Mouse (Mus musculus) embryonic facial prominence, embryonic 15.5 days (tissue): ENCODE results near the gene Gm20388. TPM values are rescaled to one million over a fixed set of nuclear protein-coding genes. Genes with fewer than 3 reads are reported as not detected.
A peak's percentile ranks its signal among the peaks of the same experiment; 100 is the strongest.

Experiments
- ATAC-seq: fragments of 200-750 bp; cut with Nextera tagmentation; 2 replicates; pipeline ENCODE4 v1.8.0; 2017; ENCODE audit warnings: low read depth, moderate TSS enrichment; ENCODE audit not compliant: insufficient number of reproducible peaks, low FRiP score, low TSS enrichment
- H3K27ac ChIP-seq: fragments of 300-500 bp; sonication (generic); replicated peaks from 2 replicates; pipeline ENCODE4 v1.5.1; 2015; ENCODE audit warnings: mild to moderate bottlenecking, inconsistent platforms
- H3K27me3 ChIP-seq: fragments of 300-500 bp; sonication (generic); 2 replicates; pipeline ENCODE4 v1.6.1; 2015; ENCODE audit warnings: inconsistent platforms
- H3K36me3 ChIP-seq: fragments of 300-500 bp; sonication (generic); 2 replicates; pipeline ENCODE4 v1.6.1; 2015; ENCODE audit warnings: mild to moderate bottlenecking, inconsistent platforms
- H3K4me1 ChIP-seq: fragments of 300-500 bp; sonication (generic); 2 replicates; pipeline ENCODE4 v1.6.1; 2015; ENCODE audit warnings: inconsistent platforms
- H3K4me2 ChIP-seq: fragments of 300-500 bp; sonication (generic); replicated peaks from 2 replicates; pipeline ENCODE4 v1.6.1; 2015; ENCODE audit warnings: mild to moderate bottlenecking, inconsistent platforms
- H3K4me3 ChIP-seq: fragments of 300-500 bp; sonication (generic); replicated peaks from 2 replicates; pipeline ENCODE4 v1.5.1; 2015; ENCODE audit warnings: mild to moderate bottlenecking, inconsistent platforms
- H3K9ac ChIP-seq: fragments of 300-500 bp; sonication (generic); 2 replicates; pipeline ENCODE4 v1.6.1; 2015; ENCODE audit warnings: inconsistent platforms
- H3K9me3 ChIP-seq: fragments of 300-500 bp; sonication (generic); replicated peaks from 2 replicates; pipeline ENCODE4 v1.6.1; 2016; ENCODE audit warnings: inconsistent platforms
- WGBS: fragments of 180-500 bp; shearing (Covaris S2); methylation state at CpG from one replicate; pipeline ENCODE4 v1.1.7; 2015; 5-methylcytosine and 5-hydroxymethylcytosine counted together
- polyA plus RNA-seq: library from polyadenylated mRNA; unstranded; fragments of >200 nt; fragmentation: Nextera tagmentation; extraction: Ambion mirVana; gene quantifications from 2 replicates; pipeline ENCODE4 v1.2.1, GENCODE M21; 2015

Gene Gm20388
- polyA plus RNA-seq, 1 experiment from 2014 or later, result 8.0 TPM

DNA sequence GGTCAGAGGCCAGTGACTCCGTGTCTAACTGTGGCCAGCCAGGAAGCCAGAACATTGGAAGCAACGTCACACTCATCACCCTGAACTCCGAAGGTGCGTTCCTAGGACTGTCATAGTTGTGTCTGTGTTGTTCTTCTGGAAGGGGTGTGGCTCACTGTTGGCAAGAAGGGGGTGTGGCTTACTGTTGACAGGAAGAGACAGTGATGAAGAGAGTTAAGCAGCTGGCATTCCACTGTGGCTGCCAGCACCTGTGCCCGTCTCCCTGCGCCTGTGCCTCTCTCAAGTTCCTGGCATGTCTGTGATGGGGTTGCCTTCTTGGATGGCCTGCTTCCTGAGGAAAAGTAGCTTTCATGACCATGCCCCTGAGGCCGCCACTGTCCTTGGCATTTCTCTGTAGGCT lies 2081.0 kb downstream of the Gm20388 start:
- H3K36me3 ChIP-seq, result peaks cover 53% of the 10 kb centered on the region
- 79% methylated on average over 7 of the region's 7 CpGs for WGBS
- no peak overlapping the region for H3K4me3 ChIP-seq
- H3K4me2 ChIP-seq, result no peak overlapping the region
- no peak for ATAC-seq
- peaks cover 31% of the 10 kb centered on the region for H3K4me1 ChIP-seq
- no peaks in the 10 kb centered on the region for H3K9me3 ChIP-seq
- H3K9ac ChIP-seq, result no peak overlapping the region
- H3K27me3 ChIP-seq, result no peaks in the 10 kb centered on the region
- H3K27ac ChIP-seq, result no peak overlapping the region

DNA sequence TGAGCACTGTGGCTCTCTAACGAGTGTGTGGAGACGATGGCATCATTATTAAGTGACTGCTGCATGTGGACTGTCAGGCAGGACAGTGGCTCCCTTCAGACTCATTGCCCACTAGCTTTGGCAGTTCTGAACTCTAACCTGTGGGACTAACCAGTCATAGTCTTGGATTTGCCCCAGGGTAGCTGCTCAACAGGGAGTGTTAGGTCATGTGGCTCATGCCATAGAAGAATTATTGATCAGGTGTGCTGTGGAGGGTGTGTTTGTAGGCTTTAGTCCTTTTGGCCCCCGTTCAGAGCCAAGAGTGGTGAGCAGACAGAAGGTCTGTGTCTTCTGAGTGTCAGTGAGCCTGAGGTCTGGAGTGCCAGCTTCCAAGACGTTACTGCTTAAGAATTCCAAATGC lies 2082.3 kb downstream of the Gm20388 start:
- no peak overlapping the region for H3K9ac ChIP-seq
- no peaks in the 10 kb centered on the region for H3K27me3 ChIP-seq
- 85% methylated on average over 4 of the region's 4 CpGs for WGBS
- H3K27ac ChIP-seq, result no peak overlapping the region
- peaks cover 60% of the 10 kb centered on the region for H3K36me3 ChIP-seq
- no peak for ATAC-seq
- no peak overlapping the region for H3K4me2 ChIP-seq
- no peak overlapping the region for H3K4me3 ChIP-seq
- H3K4me1 ChIP-seq, result peaks cover 31% of the 10 kb centered on the region
- no peaks in the 10 kb centered on the region for H3K9me3 ChIP-seq

GRCm38 (mm10) chr8:121995112-121995511 lies 2084.5 kb downstream of the Gm20388 start:
- whole genome bisulfite sequencing, result 67% methylated on average over 4 of the region's 4 CpGs

DNA sequence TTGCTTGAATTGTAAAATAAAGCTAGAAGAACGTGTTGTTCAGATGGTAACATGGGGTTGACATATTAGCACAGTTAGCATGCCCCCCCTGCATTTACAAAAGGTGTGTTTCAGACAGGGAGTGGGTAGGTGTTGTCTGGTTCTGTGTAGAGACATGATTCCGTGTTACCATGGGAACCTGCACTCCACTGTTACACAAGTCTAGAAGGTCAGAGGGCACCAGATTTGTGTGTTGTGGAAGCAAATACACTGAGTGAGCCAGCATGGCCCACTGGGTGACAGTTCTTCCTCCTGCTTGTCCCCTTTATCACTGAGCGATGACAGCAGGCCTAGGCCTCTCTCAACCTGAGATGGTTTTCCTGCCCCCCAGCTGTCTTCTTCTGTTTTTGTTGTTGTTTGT lies 2085.3 kb downstream of the Gm20388 start:
- H3K4me1 ChIP-seq, result peaks cover 19% of the 10 kb centered on the region
- no peaks in the 10 kb centered on the region for H3K9me3 ChIP-seq
- H3K4me3 ChIP-seq, result no peak overlapping the region
- 84% methylated on average over 3 of the region's 3 CpGs for WGBS
- H3K27ac ChIP-seq, result no peak overlapping the region
- no peak for ATAC-seq
- no peak overlapping the region for H3K4me2 ChIP-seq
- no peak overlapping the region for H3K9ac ChIP-seq
- peaks cover 66% of the 10 kb centered on the region for H3K36me3 ChIP-seq
- no peaks in the 10 kb centered on the region for H3K27me3 ChIP-seq

More at GRCm38 (mm10) chr8:121995112-121995511, 2084.5 kb downstream of the Gm20388 start:
- Histone ChIP-seq H3K9ac (no peak overlapping the region), H3K4me3 (no peak overlapping the region), H3K9me3 (no peaks in the 10 kb centered on the region), H3K27ac (0 out of 2 replicates have a peak overlapping the region, but pooled peaks have one; percentile 24), H3K4me1 (peaks cover 26% of the 10 kb centered on the region), H3K4me2 (no peak overlapping the region), H3K36me3 (peaks cover 66% of the 10 kb centered on the region), H3K27me3 (no peaks in the 10 kb centered on the region)
- no peak for ATAC-seq

DNA sequence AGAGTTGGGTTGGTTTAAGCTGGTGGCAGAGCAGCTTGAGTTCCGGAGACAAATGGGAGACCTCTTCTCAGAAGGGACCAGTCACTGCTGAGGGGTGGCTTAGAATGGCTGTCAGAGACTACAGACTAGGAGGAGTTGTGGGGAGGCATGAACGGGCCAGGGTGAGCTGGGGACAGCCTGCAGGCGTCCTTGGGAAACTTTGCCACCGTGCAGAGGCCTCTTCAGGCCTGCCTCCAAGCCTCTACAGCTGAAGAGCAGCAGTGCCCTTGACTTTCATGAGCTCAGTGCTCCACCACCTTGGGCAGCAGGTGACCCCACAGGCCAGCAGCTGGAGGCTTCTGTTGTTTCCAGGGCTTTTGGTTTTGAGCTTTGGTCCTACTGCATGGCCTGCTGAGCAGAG lies 2088.0 kb downstream of the Gm20388 start:
- Histone ChIP-seq H3K27ac (no peak overlapping the region), H3K9me3 (no peaks in the 10 kb centered on the region), H3K4me3 (no peak overlapping the region), H3K27me3 (no peaks in the 10 kb centered on the region), H3K36me3 (peaks cover 71% of the 10 kb centered on the region), H3K4me2 (no peak overlapping the region), H3K9ac (no peak overlapping the region), H3K4me1 (peaks cover 17% of the 10 kb centered on the region)
- 82% methylated on average over 4 of the region's 4 CpGs for WGBS
- ATAC-seq, result no peak

DNA sequence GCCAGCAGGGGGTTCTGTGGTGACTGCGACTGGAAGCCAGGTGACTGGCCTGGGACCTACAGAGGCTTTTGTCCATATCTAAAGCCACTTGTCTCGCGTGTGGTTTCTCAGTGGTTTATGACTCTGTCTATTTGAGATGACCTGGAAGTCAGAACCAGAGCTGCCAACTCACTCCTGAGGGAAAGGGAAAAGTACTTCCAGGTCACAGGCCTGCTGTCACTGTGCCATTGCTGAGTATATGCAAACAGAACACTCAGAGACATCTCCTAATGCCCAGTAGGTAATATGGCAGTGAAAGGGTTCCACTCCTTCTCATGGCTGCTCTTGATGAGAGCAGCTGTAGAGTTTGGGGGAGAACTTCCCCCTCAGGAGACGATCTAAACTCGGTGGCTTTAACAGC lies 2088.6 kb downstream of the Gm20388 start:
- Histone ChIP-seq H3K27ac (no peak overlapping the region), H3K27me3 (no peaks in the 10 kb centered on the region), H3K9me3 (no peaks in the 10 kb centered on the region), H3K4me2 (no peak overlapping the region), H3K4me3 (no peak overlapping the region), H3K9ac (no peak overlapping the region), H3K36me3 (peaks cover 68% of the 10 kb centered on the region), H3K4me1 (peaks cover 16% of the 10 kb centered on the region; the same call in 1 of the 2 replicates)
- WGBS, result 87% methylated on average over 5 of the region's 5 CpGs
- ATAC-seq, result no peak

- H3K4me3 ChIP-seq, result no peak overlapping the region
- H3K9me3 ChIP-seq, result no peaks in the 10 kb centered on the region
- H3K4me1 ChIP-seq, result 0 out of 2 replicates have a peak, but pooled peaks cover 4% of the 10 kb centered on the region
- no peak overlapping the region for H3K4me2 ChIP-seq
- WGBS, result 80% methylated on average over 15 of the region's 15 CpGs
- no peak overlapping the region for H3K9ac ChIP-seq
- peaks cover 78% of the 10 kb centered on the region for H3K36me3 ChIP-seq
- H3K27ac ChIP-seq, result no peak overlapping the region
- ATAC-seq, result no peak
- H3K27me3 ChIP-seq, result no peaks in the 10 kb centered on the region
Measured at GRCm38 (mm10) chr8:122001339-122002115, 2090.9 kb downstream of the Gm20388 start.

- 82% methylated on average over 8 of the region's 8 CpGs for WGBS
Measured at GRCm38 (mm10) chr8:122003646-122004045, 2093.0 kb downstream of the Gm20388 start.

GRCm38 (mm10) chr8:122004131-122004530 lies 2093.5 kb downstream of the Gm20388 start:
- H3K4me2 ChIP-seq, result no peak overlapping the region

More at GRCm38 (mm10) chr8:122003646-122004045, 2093.0 kb downstream of the Gm20388 start:
- no peak overlapping the region for H3K4me3 ChIP-seq
- no peak overlapping the region for H3K27ac ChIP-seq
- no peak overlapping the region for H3K4me2 ChIP-seq
- H3K4me1 ChIP-seq, result 0 out of 2 replicates have a peak, but pooled peaks cover 4% of the 10 kb centered on the region
- no peaks in the 10 kb centered on the region for H3K9me3 ChIP-seq
- no peak overlapping the region for H3K9ac ChIP-seq
- ATAC-seq, result no peak
- H3K27me3 ChIP-seq, result no peaks in the 10 kb centered on the region
- peaks cover 74% of the 10 kb centered on the region for H3K36me3 ChIP-seq

DNA sequence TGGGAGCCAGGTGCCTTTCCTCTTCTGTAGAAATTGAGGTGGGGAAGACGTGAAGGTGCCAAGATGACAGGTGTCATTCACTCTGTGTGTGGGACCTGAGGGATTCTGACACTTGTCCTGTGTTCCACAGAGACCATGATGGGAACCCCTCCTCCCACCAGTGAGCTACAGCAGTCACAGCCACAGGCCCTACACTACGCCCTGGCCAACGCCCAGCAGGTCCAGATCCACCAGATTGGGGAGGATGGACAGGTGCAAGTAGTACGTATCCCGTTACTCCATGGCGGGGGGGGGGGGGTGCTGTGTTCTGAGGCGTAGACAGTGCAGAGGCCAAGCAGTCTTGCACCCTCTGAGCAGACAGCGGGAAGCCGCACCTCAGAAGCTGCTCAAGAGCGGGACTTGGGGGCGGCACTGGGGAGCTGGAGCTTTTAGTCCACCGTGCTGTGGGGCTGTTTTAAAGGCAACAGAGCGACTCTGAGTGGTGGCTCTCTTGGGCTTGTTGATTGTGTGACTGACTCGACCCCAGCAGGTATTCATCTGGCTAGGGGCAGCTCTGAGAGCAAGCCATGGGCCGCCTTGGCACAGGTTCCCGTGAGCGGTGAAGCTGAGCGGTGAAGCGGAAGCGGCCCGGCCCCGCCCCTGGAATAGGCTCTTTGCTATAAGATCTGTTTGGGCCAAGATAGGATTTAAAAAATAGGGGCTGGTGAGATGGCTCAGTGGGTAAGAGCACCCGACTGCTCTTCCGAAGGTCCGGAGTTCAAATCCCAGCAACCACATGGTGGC lies 2095.0 kb downstream of the Gm20388 start:
- no peaks in the 10 kb centered on the region for H3K9me3 ChIP-seq
- no peak overlapping the region for H3K27ac ChIP-seq
- no peak for ATAC-seq
- peaks cover 67% of the 10 kb centered on the region for H3K36me3 ChIP-seq
- no peak overlapping the region for H3K4me3 ChIP-seq
- no peaks in the 10 kb centered on the region for H3K27me3 ChIP-seq
- 85% methylated on average over 25 of the region's 25 CpGs for WGBS
- no peak overlapping the region for H3K9ac ChIP-seq
- H3K4me2 ChIP-seq, result no peak overlapping the region
- 0 out of 2 replicates have a peak, but pooled peaks cover 4% of the 10 kb centered on the region for H3K4me1 ChIP-seq

More at GRCm38 (mm10) chr8:122004131-122004530, 2093.5 kb downstream of the Gm20388 start:
- Histone ChIP-seq H3K27me3 (no peaks in the 10 kb centered on the region), H3K9ac (no peak overlapping the region), H3K36me3 (peaks cover 74% of the 10 kb centered on the region), H3K4me3 (no peak overlapping the region), H3K27ac (no peak overlapping the region), H3K4me1 (0 out of 2 replicates have a peak, but pooled peaks cover 4% of the 10 kb centered on the region), H3K9me3 (no peaks in the 10 kb centered on the region)
- 69% methylated on average over 5 of the region's 5 CpGs for WGBS
- no peak for ATAC-seq
